Mouse (Mus musculus): ENCODE data around the gene Nek1.
"Not testable (repeated sequence)": the region's sequence is repeated elsewhere in the genome, so short reads cannot be mapped to it uniquely, and the experiment has no call there.

Gene Nek1

DNA sequence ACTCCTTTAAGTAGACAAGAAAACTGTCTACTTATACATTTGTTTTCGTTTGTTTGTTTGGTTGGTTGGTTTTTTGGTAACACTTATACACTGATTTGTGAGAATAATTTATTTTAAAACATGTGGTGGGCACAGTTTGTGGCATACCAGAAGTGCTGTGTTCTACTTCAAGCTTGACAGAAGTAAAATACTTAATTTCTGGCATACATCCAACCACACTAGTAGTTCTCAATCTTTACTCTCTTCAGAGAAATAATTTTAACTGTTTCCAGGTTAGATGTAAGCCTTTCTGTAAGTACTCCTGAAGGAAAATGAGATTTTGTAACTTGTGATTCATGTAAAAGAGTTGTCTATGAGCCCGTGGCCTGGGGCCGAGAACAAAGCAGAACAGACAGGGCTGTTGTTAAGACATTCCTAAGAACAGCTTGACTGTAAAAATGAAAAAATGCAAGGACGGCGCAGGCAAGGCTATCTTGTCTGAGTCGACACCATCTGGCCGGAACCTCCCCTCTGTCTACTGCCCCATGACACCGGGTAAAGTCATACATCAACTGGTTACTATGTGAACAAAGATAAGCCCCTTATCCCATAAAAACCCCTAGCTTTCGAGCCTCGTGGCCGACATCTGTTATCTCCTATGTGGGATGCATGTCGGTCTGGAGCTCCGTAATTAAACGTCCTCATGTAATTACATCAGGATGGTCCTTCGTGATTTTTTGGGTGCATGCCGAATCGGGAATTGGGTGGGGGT is 8.6 kb upstream of the Nek1 start:
- not testable (repeated sequence) for DNase-seq (ENCODE audit: low read depth, low spot score)

DNA sequence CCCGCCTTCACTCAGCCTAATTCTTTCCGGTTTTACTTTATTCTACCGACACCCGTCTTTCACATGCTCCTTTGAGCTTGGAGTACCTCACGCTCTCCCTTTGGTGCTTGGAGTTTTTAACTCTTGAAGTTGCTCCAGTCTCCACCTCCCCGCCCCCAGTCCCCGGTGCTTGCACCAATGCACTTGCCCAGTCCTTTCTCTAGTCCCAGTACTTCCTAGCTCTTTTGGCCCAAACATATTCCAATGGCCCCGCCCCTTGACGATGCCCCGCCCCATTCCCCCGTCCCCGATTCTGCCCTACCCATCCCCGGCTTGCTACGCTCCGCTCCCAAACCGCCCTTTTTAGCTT is 460 bp upstream of the Nek1 start:
- DNase-seq (ENCODE audit: low read depth, low spot score) = peak; percentile 63

DNA sequence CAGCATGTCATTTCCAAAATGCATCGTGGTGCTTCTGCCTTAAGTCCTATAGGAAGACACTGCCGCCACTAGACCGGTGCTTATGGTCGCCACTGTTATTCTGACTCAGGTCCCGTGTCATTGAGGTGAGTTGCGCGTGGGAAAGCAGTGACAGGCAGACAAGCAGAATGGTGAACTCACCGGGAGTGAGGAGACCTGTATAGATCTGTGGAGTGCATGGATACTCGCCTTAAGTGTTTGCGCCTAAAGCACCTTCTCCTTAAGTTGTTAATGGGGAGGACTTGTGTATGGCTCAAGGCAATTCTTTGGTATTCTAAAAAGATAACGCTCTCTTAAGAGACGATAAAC is 618 bp downstream of the Nek1 start:
- DNase-seq (ENCODE audit: low read depth, low spot score) = no peak

DNA sequence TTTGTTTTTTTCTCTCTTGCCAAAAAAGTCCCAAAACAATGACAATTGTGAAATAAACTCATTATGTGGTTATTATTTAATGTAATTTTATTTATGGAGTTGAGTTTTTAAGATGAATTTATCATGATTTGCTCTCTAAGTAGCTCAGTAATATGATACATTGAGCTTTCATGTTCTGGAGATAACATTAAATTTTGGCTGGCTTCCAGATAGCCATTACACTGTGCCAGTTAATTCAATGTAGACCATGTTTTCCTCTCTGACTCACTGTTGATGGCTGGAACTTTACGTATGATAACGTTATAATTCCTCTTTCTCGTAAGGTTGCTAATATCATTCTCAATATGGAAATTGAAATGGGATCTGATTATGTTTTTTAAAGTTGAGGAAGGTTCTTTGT is 3.5 kb downstream of the Nek1 start:
- DNase-seq (ENCODE audit: low read depth, low spot score) = no peak

DNA sequence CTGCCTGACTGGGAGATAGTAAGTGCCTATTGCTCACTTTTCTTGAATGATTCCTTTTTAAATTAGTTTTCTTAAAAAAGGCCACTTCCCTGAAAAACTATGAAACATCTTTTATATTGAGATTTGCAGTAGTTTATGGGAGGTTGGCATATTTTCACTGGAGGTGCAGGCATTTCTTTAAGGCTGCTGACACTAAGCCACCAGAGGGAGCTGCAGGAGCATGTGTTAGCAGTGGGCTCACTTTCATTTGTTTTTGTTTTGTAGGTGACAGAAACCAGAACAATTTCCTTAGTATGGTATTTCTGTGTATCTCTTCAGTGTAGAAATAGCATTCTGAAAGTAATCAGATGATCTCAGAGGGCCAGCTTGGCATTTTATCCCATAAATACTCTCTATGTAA is 49.0 kb downstream of the Nek1 start:
- DNase-seq (ENCODE audit: low read depth, low spot score) = no peak

DNA sequence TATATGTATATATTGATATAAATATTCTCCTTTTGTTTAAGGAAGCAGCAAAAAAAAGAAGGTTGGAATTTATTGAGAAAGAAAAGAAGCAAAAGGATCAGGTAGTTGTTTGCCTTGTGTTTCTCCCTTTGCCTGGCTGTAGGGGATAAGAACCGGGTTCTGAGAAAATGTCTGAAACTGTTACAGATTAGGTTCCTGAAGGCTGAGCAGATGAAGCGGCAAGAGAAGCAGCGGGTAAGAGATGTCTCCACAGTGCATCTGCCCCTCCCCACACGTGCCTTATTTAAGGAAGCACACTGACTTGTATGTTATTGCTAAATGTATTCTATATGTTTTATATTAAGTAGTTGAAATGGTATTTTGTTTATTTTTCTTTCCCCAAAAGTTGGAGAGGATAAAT is 50.9 kb downstream of the Nek1 start:
- DNase-seq (ENCODE audit: low read depth, low spot score) = no peak

DNA sequence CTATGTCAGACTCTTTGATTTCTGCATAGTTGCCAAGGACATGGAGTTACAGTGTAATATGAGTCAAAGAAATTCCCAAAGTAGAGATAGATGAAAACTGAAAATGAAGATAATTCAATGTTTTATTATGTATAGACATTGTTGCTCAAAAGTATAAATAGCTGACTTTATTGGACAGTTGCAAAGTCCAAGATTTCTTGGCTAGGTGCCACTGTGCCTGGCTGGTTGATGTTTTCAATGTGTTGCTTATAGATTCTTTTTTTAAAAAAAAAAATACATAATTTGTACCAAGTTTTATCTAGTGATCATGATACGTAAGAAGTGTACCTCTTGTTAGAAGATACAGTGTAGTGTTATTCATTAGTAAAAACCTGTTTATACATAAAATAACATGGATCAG is 53.8 kb downstream of the Nek1 start:
- no peak for DNase-seq (ENCODE audit: low read depth, low spot score)

DNA sequence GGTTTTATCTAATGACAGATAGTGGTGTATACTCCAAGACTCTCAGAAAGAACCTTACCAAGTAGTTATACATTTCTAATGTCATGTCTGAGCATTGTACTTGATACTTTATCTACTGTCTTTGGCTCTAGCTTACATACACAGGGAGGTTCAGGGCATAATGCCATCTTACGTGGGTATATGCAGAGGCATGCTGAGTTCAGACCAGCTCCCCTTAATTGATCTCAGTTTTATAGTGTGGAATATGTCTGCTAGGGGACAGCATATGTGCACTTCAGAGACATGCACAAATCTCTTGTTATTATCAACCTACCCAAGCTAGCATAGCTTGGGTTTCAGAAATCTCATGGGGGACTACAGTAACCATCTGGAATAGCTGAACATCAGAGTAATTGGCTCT is 60.0 kb downstream of the Nek1 start:
- no peak for DNase-seq (ENCODE audit: low read depth, low spot score)

DNA sequence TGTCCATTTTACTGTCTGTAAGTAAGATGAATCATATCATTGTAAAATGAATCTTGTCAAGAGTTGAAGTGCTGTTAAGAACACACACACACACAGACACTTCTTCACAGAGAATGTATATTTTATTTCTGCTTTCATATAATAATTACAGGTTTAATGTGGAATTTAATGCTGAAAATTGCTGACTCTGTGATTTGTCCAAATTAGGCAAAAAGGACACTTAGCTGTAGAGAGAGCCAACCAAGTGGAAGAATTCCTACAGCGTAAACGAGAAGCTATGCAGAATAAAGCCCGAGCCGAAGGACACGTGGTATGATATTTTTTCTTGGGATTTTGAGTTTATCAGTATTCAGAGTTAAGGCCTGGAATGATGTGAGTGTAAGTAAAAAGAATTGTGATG is 61.3 kb downstream of the Nek1 start:
- no peak for DNase-seq (ENCODE audit: low read depth, low spot score)

DNA sequence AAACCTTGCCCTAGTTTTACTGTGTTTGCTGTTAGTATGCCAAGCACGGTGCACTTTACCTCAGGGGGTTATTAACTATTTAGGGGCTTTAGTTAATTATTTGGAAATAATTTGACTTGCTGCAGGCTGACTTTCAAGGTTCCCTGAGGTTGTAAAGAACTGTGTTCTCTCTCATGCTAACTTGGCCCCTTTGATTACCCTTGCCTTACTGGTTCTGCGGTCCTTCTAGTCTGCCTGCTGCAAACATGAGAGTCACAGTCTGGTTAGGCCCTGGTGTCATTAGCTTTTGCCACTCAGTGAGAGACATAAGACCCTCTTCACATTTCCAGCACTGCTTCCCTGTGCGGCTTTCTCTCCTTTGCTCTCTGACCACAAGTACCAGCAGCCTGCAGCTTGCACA is 64.0 kb downstream of the Nek1 start:
- DNase-seq (ENCODE audit: low read depth, low spot score) = no peak

DNA sequence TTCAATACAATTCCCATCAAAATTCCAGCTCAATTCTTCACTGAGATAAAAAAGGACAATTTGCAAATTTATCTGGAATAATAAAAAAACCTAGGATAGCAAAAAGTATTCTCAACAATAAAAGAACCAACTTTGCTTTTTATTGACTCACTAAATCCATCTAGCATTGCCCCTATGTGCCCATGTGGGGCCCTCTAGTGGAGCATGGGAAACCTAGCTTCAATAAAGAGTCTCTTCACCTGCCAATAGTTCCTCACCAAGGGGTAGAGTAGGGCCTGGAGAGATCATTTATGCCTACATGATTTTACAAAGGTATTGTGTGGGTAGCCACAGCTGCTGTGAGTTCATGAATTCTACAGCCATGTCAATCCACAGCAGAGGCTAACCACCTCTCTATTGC is 66.1 kb downstream of the Nek1 start:
- DNase-seq (ENCODE audit: low read depth, low spot score) = no peak

DNA sequence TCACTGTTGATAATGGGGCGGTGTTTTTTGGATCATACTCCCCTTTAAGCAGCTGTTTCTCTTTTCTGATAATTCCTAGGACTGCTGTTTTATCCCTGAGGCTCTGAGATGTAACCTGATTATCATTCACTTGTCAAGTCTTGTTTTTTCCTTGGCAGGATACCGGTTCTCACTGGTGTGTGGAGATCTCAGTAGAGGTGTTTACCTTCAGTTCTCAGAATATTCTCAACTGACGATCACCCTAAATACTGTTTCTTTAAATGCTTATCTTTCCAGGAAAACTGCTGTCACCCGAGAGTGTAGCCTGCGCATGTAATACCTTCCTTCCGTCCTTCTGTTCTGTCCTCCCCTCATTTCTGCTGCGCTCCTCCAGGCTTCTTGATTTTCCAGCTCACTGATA is 67.4 kb downstream of the Nek1 start:
- no peak for DNase-seq (ENCODE audit: low read depth, low spot score)

DNA sequence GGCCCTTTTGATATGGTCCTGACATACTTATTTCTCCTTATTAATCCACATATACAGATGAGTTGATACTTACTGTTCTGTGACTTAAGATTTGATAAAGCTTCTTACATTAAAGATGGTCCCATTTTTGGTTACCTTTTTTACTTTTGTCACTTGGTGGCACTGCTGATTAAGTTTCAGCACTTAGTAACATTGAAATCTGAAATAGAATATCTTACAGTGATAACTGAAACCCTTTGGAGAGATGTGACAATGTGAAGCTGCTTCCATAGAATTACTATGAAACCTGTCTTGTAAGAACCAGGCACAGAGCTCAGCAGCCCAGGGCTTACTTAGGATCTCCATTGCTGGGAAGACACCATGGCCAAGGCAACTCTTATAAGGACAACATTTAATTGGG is 82.1 kb downstream of the Nek1 start:
- no peak for DNase-seq (ENCODE audit: low read depth, low spot score)

DNA sequence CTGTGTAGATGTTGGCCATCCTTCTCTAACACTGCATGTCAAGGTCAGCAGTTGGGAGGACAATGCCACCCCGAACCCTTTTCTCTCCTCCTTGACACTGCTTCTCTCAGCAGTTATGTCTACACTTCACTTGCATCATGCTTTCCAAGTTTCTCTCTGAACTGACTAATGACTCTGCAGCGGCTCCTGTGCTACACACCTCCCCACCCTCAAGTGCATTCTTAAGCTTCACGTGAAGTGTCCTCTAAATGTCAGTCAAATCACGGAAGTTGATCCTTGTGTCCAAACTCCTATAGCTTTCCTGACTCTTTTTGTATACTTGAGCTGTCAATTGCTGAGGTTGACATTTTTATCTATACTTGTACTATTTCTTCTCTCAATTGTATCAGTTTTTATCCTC is 117.5 kb downstream of the Nek1 start:
- DNase-seq (ENCODE audit: low read depth, low spot score) = no peak

DNA sequence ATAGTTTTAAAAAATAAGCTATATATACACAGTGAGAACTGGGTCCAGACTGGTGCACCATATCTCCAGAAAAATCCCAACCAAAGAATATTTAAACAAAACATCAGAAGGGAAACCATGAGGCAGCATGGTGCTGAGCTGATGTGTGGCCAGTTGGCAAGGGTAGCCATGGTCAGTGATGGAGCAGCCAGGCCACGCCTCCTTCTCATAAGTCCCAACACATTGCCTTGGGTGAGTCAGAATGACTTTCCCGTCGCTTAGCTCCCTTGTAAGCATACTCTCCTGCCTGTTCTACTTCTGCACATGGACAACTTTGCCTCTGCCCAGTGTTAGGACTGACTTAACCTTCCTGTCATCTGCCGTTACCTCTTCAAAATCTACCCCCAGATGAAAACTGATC is 118.9 kb downstream of the Nek1 start:
- no peak for DNase-seq (ENCODE audit: low read depth, low spot score)

DNA sequence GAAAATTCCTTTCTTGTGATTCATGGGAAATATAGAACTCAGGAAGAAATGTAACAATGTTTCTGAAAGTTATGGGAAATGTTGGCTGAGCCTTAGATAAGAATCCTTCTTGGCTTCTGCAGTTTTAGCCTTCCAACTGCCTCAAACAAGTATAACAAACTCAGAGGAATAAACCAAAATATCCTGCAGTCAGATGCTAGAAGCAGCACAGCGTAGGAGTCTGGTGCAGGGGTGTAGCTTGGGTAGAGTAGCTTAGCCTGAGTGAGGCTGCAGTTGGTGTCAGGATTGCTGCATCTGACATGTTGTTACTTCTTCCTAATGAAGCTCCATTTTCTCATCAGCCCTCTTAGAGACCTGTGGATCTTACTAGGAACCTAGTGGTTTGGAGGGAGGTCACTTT is 128.6 kb downstream of the Nek1 start:
- DNase-seq (ENCODE audit: low read depth, low spot score) = no peak

DNA sequence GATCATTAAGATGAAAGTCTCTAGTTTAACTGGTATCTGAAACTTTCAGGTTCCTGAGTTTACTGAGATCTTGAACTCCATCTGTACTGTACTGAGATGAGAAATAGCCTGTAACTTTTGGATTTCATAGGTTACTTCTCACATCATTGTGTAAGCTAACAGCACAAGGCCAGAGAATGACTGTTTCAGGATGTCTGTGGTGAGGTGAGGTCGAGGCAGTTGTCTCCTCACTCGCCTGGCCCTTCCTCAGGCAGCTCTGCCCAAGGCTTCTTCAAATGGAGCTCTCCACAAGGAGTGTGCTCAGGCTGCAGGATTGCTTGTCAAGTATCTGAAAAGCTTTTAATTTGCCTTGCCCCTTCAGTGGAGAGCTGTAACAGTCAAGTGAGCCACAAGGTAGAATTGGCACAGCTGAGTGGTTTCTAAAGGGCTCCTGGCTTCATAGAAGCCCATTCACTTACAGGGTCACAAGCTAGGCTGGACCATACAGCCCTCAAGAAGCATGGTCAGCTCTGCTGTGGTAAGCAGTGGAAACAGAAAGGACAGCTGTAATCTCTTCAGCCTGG is 134.4 kb downstream of the Nek1 start:
- DNase-seq (ENCODE audit: low read depth, low spot score) = no peak

DNA sequence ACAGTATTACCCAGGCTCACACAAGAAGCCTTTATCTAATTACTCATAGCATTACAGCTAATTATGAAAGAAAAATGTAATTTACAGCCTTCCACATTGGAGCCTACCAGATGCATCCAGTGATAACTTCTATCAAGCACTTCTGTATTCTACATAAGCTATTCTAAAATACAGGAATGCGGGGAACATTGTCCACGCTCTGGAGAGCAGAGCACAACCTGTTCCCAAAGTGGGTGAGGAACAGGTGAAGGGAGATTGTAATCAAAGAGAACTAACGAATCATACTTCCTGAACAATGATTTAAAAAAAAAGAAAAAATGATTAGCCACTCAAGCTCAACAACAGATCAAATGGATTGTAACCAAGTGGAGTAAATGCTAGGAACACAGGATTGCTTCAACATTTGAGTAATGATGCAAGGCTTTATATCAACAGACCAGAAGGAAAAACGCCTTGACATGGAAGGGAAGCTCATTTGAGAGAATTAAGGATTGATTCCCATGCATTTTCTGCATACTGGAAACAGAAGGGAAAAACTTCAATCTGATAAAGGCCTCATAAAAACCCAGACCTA is 139.7 kb downstream of the Nek1 start:
- DNase-seq (ENCODE audit: low read depth, low spot score) = no peak

DNA sequence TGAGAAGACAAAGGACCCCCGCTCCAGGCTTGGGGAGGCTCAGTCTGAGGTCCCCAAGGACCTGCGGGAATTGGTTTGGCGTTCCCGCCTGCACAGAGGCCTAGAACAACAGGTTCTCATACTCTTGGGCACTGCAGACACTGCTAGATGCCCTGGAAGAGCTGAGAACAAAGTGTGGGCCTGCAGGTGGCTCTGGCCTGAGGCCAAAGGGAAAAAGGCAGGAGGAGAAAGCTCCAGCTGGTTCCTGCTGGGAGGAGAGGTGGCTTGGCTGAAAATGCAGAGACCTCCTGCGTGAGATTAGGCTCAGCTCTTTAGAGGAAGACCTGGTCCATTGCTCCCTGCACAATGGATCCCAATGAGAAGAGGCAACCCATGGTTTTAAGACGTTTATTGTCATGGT is 148.9 kb downstream of the Nek1 start:
- no peak for DNase-seq (ENCODE audit: low read depth, low spot score)

DNA sequence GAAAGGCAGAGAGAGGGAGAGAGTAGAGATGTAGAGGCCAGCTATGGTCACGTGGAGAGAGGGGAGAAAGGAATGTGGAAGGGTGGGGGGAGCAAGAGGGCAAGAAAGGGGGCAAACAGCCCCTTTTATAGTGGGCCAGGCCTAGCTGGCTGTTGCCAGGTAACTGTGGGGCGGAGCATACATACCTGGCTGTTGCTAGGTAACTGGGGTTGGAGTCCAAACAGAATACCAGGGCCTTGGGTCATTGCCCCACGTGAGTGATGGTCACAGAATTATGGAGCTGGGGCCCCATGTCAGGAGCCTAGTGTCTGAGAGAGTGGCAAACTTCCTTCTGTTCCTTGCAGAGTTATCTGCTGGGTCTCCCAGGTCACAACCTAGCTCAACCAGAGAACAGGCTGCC is 149.3 kb downstream of the Nek1 start:
- no peak for DNase-seq (ENCODE audit: low read depth, low spot score)

DNA sequence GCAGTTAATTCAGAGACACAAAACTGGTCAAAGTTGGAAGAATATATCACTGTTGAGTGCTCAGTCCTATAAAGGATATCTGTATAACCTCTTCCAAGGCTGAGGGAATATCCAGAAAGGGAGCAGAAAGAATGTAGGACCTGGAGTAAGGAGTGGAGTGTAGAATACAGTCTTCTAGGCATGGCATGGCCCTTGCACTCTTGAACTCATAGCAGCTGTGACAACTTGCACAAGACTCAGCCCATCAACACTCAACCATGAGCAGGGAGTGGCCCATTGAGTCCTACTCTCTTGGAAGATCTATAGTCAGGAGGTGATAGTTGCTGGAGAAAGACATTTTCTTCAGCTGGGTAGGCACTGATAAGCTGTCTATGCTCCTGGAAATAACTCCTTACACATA is 149.8 kb downstream of the Nek1 start:
- DNase-seq (ENCODE audit: low read depth, low spot score) = no peak

DNA sequence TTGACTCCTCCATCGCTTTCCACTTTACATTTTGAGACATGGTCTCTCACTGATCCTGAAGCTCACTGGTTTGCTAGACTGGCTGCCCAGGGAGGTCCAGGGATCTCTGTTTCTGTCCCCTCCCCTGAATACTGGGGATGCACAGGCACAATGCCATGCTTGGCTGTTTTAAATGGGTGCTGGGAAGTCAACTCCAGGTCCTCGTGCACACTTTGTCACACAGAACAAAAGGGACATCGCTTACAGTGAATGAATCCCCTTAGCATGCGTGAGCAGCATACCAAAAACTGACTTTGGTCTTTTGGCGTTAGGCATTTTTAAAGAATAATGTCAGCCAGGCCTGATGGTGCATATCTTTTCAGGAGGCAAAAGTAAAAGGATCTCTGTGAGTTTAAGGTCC is 155.7 kb downstream of the Nek1 start:
- no peak for DNase-seq (ENCODE audit: low read depth, low spot score)

DNA sequence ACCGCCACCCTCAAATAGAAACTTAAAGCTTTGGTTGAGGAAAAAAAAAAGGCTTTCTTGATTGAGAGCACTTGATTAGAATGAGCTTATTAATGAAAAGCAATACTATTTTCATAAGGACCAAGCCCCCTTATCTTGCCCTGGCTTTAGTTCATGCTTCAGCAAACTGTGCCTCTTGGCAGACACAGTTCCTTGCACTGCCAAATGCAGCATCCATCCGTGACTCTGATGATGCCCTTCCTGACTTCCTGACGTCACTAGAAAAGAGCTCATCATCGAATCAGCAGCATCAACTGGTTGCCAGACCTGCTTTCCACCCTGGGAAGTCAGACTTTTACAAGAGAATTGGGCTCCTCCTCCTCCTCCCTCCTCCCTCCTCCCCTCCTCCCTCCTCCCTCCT is 157.6 kb downstream of the Nek1 start:
- no peak for DNase-seq (ENCODE audit: low read depth, low spot score)

DNA sequence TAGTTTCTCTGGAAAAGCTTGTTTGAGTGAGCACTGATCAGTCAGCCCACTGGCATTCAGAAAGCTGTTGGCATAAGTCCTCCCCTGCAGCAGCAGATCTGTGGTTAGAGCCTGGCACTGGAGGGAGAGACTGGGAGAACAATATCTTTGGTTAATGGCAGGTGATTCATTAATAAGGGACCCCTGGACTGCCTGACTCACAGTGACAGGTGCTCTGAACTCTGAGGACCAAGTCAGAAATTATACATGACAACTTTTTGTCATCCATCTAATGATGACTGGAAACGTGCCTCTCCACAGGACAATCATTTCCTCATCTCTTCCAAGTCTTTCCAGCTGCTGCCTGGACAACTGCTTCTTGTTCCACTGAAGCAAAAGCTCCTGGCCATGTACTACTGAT is 163.4 kb downstream of the Nek1 start:
- no peak for DNase-seq (ENCODE audit: low read depth, low spot score)

Measured in WW6 (cell line).